Mouse (Mus musculus) mature B cell (primary cell): ENCODE measurements around the gene Bcar3.
"Not testable (repeated sequence)": the region's sequence is repeated elsewhere in the genome, so short reads cannot be mapped to it uniquely, and the experiment has no call there.

Source experiments
- in situ Hi-C: fragments of 300-500 bp; cut with MboI; formaldehyde crosslinking; loops from 2 replicates; pipeline ENCODE4 v1.14.3; 2019

Gene Bcar3

GRCm38 (mm10) chr3:122293954-122294850 is at the start of gene Bcar3:
Gene Bcar3 (plus strand): TSS chr3:122294136.
- in situ Hi-C loops, result no loop called here

GRCm38 (mm10) chr3:122244759-122245158 is 49.2 kb upstream of the Bcar3 start:
- in situ Hi-C loops, result no loop called here

DNA sequence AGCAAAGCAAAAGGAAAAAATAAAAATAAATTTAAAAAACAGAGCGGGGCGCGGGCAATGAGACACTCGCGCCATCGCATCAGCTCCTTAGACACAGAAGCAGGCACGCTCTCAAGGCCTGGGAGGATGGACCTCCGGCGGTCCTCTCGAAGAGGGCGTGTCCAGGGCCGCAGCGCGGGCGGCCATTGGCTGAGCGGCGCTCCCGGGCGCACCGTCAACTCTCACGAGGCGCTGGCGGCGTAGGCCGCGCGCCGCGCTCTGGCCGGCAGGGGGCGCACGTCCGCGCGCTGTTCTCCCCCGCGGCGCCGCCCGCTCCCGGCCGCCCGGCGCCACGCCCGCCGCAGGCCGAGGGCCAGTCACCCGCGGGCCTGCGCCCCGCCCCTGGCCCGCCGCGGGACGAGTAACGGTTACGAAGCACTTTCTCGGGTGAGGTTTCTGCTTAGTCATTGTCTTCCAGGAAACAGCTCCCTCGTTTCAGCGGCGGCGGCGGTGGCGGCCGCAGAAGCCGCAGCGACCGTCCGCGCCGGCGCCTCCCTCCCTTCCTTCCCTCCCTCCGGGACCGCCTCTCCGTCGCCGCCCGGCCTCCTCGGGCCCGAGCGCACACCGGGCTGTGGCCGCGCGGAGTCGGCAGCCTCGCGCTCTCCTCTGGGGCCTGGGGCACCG is 48.6 kb upstream of the Bcar3 start, which contains the start of gene Gclm:
Gene Gclm, plus strand, starts transcription at position 343 of the 663 bp plus-strand sequence.
- in situ Hi-C loops, result no loop called here

DNA sequence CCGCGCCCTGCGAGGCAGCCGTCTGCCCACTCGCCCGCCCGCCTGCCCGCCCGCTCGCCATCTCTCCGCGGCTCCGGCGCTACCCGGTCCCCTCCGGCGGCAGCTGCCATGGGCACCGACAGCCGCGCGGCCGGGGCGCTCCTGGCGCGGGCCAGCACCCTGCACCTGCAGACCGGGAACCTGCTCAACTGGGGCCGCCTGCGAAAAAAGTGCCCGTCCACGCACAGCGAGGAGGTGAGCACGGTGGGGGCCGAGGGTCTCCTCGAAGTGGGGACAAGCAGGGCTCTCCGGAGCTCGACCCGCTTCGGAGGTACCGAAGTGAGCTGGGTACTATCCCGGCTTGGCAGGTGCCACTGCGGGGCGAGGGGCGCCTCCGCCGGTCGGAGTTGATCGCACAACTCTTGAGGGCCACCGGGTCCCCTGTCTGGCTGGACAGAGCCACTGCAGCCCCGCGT is 48.0 kb upstream of the Bcar3 start:
- in situ Hi-C loops, result no loop called here

DNA sequence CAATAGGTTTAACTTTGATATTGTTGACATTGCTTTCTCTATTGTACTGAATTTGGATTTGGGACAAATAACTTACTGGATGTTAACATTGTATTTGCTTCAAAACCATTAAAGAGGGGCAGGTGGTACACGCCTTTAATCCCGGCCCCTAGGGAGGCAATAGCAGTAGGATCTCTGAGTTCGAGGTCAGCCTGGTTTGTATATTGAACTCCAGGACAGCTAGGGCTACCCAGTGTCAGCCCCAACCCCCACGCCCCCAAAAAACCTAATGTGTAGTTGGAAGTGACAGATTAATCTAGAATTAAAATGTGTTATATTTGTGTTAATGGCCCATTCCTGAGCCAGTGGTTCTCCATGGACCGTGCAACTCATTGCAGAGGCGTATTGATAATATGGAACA is 47.5 kb upstream of the Bcar3 start:
- in situ Hi-C loops, result no loop called here

- in situ Hi-C loops, result no loop called here
These were observed 46.8 kb upstream of the Bcar3 start for GRCm38 (mm10) chr3:122246986-122247767.

GRCm38 (mm10) chr3:122247768-122248100 is 46.2 kb upstream of the Bcar3 start:
- in situ Hi-C loops, result no loop called here

GRCm38 (mm10) chr3:122252466-122253253 is 41.3 kb upstream of the Bcar3 start:
- in situ Hi-C loops, result no loop called here

DNA sequence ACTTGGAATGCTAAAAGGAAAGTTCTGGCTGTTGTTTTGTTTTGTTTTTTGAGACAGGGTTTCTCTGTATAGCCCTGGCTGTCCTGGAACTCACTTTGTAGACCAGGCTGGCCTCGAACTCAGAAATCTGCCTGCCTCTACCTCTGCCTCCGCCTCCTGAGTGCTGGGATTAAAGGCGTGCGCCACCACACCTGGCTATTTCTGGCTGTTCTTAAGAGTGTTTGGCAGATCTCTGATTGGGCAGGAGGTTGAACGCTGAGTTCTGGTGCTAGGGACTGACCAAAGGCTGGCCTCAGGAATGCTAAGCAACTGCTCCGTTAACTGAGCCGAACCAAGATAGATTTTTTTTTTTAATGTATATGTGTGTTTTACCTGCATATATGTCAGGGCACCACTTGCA is 39.9 kb upstream of the Bcar3 start:
- in situ Hi-C loops, result not testable (repeated sequence)

DNA sequence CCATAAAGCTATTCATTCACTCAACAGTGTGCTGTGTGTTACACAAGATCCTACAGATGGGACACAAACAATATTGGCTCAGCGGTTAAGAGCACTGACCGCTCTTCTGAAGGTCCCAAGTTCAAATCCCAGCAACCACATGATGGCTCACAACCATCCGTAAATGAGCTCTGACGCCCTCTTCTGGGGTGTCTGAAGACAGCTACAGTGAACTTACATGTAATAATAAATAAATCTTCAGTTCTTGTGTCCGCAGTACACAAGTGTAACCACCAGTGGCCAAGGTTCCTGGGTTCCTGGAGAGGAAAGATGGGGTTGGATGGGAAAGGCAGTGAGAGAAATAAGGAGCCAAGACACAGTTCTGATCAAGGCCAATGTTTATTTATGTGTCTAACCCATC is 23.9 kb upstream of the Bcar3 start:
- in situ Hi-C loops, result no loop called here

DNA sequence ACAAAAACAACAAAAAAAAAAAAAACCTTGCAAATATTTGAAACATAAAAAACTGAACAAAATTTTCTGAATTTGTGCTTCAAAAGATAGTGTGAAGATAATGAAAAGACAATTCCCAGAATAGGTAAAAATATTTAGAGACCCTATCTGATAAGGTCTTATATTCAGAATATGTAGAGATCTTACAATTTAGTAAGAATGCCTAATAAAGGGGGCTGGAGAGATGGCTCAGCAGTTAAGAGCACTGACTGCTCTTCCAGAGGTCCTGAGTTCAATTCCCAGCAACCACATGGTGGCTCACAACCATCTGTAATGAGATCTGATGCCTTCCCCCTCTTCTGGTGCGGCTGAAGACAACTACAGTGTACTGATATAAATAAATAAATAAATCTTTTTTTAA is 21.4 kb upstream of the Bcar3 start:
- in situ Hi-C loops, result not testable (repeated sequence)

- in situ Hi-C loops, result no loop called here
These were observed 20.3 kb upstream of the Bcar3 start for GRCm38 (mm10) chr3:122273407-122274240.

DNA sequence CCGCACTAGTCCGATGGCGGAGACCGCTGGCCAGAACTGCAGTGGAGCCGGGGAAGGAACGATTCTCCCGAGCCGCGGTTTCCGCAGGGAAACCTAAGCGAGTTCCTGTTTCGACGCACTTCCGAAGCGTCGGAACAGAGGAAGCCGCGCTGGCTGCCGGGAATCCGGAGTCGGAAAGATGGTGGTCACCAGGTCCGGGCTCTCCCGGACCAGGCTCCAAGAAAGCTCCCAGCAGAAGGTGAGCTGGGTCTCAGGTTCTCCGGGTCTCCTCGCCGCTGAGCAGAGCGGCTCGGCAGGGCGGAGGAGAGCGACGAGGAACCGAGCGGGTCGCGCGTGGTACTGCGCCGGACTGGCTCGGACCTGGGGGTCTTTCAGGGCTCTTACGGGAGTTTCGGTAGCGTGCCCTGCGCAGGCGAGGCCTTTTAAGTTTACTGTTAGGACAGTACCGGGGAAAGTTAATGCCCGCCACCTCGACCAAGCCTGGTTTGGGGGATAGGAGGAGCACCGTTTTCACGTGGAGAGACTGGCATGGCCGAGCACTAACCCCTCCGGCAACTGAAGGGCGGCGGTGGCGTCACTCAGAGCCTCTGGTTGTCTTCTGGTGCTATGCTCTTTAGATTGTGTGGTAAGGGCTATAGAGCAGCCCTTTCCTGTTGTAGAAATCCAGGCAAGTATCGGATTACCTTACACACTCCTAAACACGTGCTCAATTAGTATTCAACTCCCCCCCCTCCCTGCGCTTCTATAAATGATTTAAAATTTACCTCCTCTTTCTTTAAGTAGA is 19.5 kb upstream of the Bcar3 start, which contains the start of gene Dnttip2:
Gene Dnttip2, plus strand, starts transcription at position 148 of the 784 bp plus-strand sequence.
- in situ Hi-C loops, result no loop called here

- in situ Hi-C loops, result no loop called here
These were observed 18.8 kb upstream of the Bcar3 start for GRCm38 (mm10) chr3:122275111-122275510.

GRCm38 (mm10) chr3:122287195-122287594 is 6.7 kb upstream of the Bcar3 start:
- in situ Hi-C loops, result no loop called here

DNA sequence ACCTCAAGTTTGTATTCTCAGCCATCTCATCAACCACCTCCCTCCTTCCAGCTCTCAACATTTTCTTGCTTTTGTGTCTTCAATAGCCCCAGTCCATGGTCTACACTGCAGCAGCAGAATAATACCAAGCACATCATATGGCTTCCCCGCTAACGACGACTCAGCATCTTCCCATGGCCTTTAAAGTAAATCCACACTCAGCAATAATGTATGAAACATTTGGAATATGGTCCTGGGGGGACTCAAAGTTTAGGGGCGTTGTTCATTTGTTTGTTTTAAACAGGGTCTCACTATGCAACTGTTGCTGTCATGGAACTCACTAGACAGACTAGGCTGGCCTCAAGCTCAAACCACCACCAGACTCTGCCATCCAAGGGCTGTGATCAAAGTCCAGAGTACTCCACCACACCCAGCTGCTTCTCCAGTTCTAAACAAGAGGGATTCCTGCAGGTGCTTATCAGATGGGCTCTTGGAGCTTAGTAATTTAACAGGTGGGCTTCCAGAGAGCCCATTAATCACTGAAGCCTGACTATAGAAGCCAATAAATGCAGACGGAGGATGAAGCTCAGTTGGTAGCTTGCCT is 5.2 kb upstream of the Bcar3 start:
- in situ Hi-C loops, result no loop called here

DNA sequence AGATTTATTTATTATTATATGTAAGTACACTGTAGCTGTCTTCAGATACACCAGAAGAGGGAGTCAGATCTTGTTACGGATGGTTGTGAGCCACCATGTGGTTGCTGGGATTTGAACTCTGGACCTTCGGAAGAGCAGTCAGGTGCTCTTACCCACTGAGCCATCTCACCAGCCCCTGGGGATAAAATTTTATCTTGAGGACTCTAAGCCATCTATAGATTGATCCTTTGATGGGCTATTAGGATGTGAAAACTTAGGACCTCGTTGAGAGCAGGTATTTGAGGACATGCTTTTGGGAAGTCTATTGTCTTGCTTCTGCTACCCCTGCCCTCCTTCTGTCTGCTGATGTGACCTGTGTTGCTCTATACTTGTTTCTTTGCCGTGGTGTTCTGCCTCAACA is 4.6 kb upstream of the Bcar3 start:
- in situ Hi-C loops, result not testable (repeated sequence)

GRCm38 (mm10) chr3:122290696-122291095 is 3.2 kb upstream of the Bcar3 start:
- in situ Hi-C loops, result no loop called here

DNA sequence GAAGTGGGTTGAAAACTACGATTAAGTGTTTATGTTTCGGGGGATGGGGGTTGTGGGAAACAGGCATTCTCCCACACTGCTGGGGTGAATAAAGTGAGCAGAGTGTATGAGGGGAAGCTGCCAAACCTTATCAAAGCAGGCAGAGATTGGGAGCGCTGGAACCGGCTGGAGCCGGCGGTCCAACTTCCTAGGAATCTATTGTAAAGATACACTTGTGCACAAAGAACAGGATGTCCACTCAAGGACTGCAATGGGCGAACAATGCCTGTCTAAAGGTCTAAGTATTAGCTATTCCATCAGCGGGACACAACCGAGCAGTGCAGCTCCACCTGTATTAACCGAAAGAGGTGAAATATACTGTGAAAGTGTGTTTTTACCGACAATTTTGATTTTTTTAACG is 2.1 kb upstream of the Bcar3 start:
- in situ Hi-C loops, result no loop called here
